Mouse (Mus musculus): ENCODE results near the gene Nfib. TPM values are rescaled to one million over a fixed set of nuclear protein-coding genes. Genes with fewer than 3 reads are reported as not detected.

The Nfib gene
- total and polyA plus RNA-seq, 3 experiments, result 0.04 to 0.11 (median 0.09) TPM

DNA sequence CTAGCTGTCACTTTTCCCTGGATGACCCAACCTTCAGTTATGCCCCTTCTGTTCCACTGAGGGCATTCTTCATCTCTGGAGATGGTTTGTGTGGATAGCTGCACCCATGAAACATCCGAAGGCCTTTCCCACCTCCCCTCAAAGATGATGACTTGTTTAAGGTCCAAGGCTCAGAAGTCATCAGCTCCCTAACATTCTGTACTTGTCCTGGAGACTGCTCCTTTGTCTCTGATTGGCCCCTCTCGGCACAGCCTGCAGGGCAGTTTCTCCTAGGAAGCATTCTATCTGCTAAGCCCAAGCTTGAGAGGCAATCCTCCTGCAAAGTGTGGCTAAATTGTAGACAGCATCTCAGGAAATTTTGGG is 165.5 kb downstream of the Nfib start:
- dilution Hi-C loops (cut with MboI; ENCODE audit: extremely low pct_ligation_motif_present, extremely low pct_unique_long_range_greater_than_20kb, low sequenced_read_pairs) (no loop called here), in situ Hi-C loops (cut with MboI; ENCODE audit: low pct_ligation_motif_present, low pct_unique_long_range_greater_than_20kb, low sequenced_read_pairs) (loop anchor here (25.0 kb wide), 1 partner anchor 978 kb away; no protein-coding TSS in a partner anchor)
- H3K36me3 ChIP-seq (replicated peaks in 1 of 2; ENCODE audit: control insufficient read depth in 1 of 2, insufficient read depth in 1 of 2, low read length in 1 of 2), result no peaks in the 10 kb centered on the region
- H3K9me3 ChIP-seq (replicated peaks; ENCODE audit: low read length), result peaks cover 2% of the 10 kb centered on the region
- H3K27me3 ChIP-seq (replicated peaks), result no peaks in the 10 kb centered on the region
- H3K9ac ChIP-seq (ENCODE audit: insufficient read depth, low read depth), result no peak overlapping the region
- H3K27ac ChIP-seq (ENCODE audit: insufficient read depth, low read depth), result no peak overlapping the region
- H3K79me2 ChIP-seq (replicated peaks; ENCODE audit: control insufficient read depth, extremely low read depth, insufficient read depth, poor library complexity, severe bottlenecking), result no peaks in the 10 kb centered on the region
- H3K4me2 ChIP-seq (ENCODE audit: insufficient read depth, low read depth, poor library complexity, severe bottlenecking), result no peak overlapping the region; the same call in 1 of the 2 replicates
- TF ChIP-seq CHD1 (IDR thresholded peaks at IDR 0.05; ENCODE audit: low read depth, low read length), result no peak
- no peak for TF ChIP-seq MXI1 (IDR thresholded peaks at IDR 0.05; ENCODE audit: low read depth, low read length)
- TF ChIP-seq TBP (conservative IDR thresholded peaks at IDR 0.05; ENCODE audit: low read depth, low read length), result no peak
- TF ChIP-seq RAD21 (IDR thresholded peaks at IDR 0.05; ENCODE audit: low read depth, low read length), result no peak
- no peak for TF ChIP-seq MAX (IDR thresholded peaks at IDR 0.05; ENCODE audit: low read length)
- TF ChIP-seq ZNF384 (IDR thresholded peaks at IDR 0.05; ENCODE audit: low read depth, low read length), result no peak
- TF ChIP-seq NELFE (IDR thresholded peaks at IDR 0.05; ENCODE audit: low read depth, low read length), result no peak
- TF ChIP-seq USF1 (IDR thresholded peaks at IDR 0.05; ENCODE audit: low read depth, low read length), result no peak
- no peak for TF ChIP-seq ELF1 (IDR thresholded peaks at IDR 0.05; ENCODE audit: low read depth, low read length)
- TF ChIP-seq POLR2AphosphoS2 (IDR thresholded peaks at IDR 0.05; ENCODE audit: low read depth, low read length), result no peak
- no peak for TF ChIP-seq GABPA (IDR thresholded peaks at IDR 0.05; ENCODE audit: insufficient replicate concordance, low read depth, low read length)
- TF ChIP-seq PAX5 (IDR thresholded peaks at IDR 0.05; ENCODE audit: low read length), result no peak
- TF ChIP-seq MYC (IDR thresholded peaks at IDR 0.05; ENCODE audit: low read depth, low read length), result no peak
- TF ChIP-seq UBTF (IDR thresholded peaks at IDR 0.05; ENCODE audit: low read depth, low read length), result no peak
- no peak for TF ChIP-seq POLR2A (IDR thresholded peaks at IDR 0.05; ENCODE audit: low read depth, low read length)
- H3K4me3 ChIP-seq (replicated peaks in 1 of 3; ENCODE audit: low read depth in 2 of 3, low read length in 2 of 3, poor library complexity in 1 of 3), result no peak overlapping the region
- no peak for DNase-seq (ENCODE audit: extremely low read depth)
- H3K4me1 ChIP-seq (ENCODE audit: control insufficient read depth in 1 of 2, insufficient read depth in 2 of 2), result no peaks in the 10 kb centered on the region

DNA sequence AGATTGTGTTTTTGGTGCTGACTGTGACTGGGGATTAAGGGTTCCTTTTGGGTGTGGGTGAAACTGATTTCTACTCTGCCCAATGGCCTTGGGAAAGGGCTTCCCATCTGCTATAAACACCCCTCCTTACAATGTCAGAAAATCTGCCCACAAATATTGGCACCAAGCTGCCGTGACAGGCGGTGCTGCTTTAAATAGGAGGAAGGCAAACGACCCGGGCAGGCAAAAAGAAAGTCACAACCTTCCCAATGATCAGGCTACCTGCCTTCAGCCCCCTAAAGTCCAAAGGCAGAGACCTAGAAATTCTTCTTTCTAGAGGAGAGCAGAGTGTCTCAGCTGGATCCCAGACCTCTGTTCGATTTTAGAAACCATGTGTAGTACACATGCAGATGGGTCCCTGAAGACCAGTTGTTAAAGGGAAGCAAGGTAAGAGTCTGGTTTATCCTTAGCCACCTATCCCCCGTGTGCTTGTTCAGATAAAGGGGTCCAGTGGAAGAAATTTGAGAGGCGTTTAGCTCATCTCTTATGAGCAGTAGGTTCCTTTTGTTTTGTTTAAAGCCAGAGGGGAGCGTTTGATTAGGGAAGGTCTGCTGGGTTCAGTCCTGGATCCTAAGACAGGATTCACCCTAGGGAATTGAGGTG is 166.0 kb downstream of the Nfib start:
- H3K4me2 ChIP-seq (ENCODE audit: insufficient read depth, low read depth, poor library complexity, severe bottlenecking), result peak overlapping the region; percentile 2; the same call in 1 of the 2 replicates

More for the DNA sequence above, 166.0 kb downstream of the Nfib start:
- H3K27me3 ChIP-seq (replicated peaks), result no peaks in the 10 kb centered on the region
- no peak overlapping the region for H3K4me3 ChIP-seq (replicated peaks in 1 of 3; ENCODE audit: low read depth in 2 of 3, low read length in 2 of 3, poor library complexity in 1 of 3)
- H3K9ac ChIP-seq (ENCODE audit: insufficient read depth, low read depth), result no peak overlapping the region
- H3K9me3 ChIP-seq (replicated peaks; ENCODE audit: low read length), result peaks cover 2% of the 10 kb centered on the region
- TF ChIP-seq EP300 (IDR thresholded peaks at IDR 0.05; ENCODE audit: low read length), result no peak
- TF ChIP-seq UBTF (IDR thresholded peaks at IDR 0.05; ENCODE audit: low read depth, low read length), result no peak
- H3K27ac ChIP-seq (ENCODE audit: insufficient read depth, low read depth), result no peak overlapping the region
- no peak for DNase-seq (ENCODE audit: extremely low read depth)
- H3K36me3 ChIP-seq (replicated peaks in 1 of 2; ENCODE audit: control insufficient read depth in 1 of 2, insufficient read depth in 1 of 2, low read length in 1 of 2), result no peaks in the 10 kb centered on the region
- in situ Hi-C loops (cut with MboI; ENCODE audit: low pct_ligation_motif_present, low pct_unique_long_range_greater_than_20kb, low sequenced_read_pairs), result loop anchor here (25.0 kb wide), 1 partner anchor 977 kb away; no protein-coding TSS in a partner anchor
- dilution Hi-C loops (cut with MboI; ENCODE audit: extremely low pct_ligation_motif_present, extremely low pct_unique_long_range_greater_than_20kb, low sequenced_read_pairs), result no loop called here
- no peaks in the 10 kb centered on the region for H3K4me1 ChIP-seq (ENCODE audit: control insufficient read depth in 1 of 2, insufficient read depth in 2 of 2)
- H3K79me2 ChIP-seq (replicated peaks; ENCODE audit: control insufficient read depth, extremely low read depth, insufficient read depth, poor library complexity, severe bottlenecking), result no peaks in the 10 kb centered on the region

Data from CH12.LX (cell line).